Comparison of ENCODE assay signal across 20 mouse cellular contexts in genomic region chr6:126374970-126375620, GRCm38 (mm10).
DNase-seq lines count a peak whose midpoint lies in the region; ATAC-seq lines count a peak whose summit lies in the region.
"Had no signal": no experiment of that assay in that cellular context is flagged by ENCODE, and none has a peak within 500 bp of the region (broad histone marks: within the 10 kb centered on the region; RNA-seq: fewer than 3 reads in every experiment).

No protein-coding gene starts in this region.

- H3K27ac ChIP-seq in midbrain, embryonic 11.5 days (ENCODE audit: low read depth, low read length), result no peak overlapping the region
- H3K27ac ChIP-seq in midbrain, embryonic 13.5 days, result no peak overlapping the region
- no peak overlapping the region for H3K27ac ChIP-seq in embryonic facial prominence, embryonic 14.5 days (replicated peaks; ENCODE audit: low read depth, low read length)
- H3K27ac ChIP-seq: forebrain, embryonic 12.5 days; heart, embryonic 15.5 days; midbrain, embryonic 10.5 days had no signal

- peak; percentile 81 for DNase-seq in midbrain, embryonic 11.5 days (ENCODE audit: low spot score, missing footprints)
- DNase-seq in ZHBTc4 (ENCODE audit: low read depth, low spot score), result peak; percentile 4
- DNase-seq in embryonic facial prominence, embryonic 14.5 days (ENCODE audit: low spot score), result peak; percentile 88
- peak; percentile 12 for DNase-seq in mesoderm, embryonic 11.5 days (ENCODE audit: low read depth, low spot score)
- DNase-seq in thymus, postnatal 10 days (ENCODE audit: low spot score in 2 of 2), result no peak
- DNase-seq in layer of hippocampus, adult 18-20 months (ENCODE audit: low spot score in 2 of 2), result no peak
- DNase-seq: adrenal gland, adult 2 months; cerebellum, adult 2 months; gastrocnemius, postnatal 14 days; heart, postnatal 4 days; lung, adult 18-20 months; lung, postnatal 36 days; thymus, postnatal 25 days had no signal

- no peaks in the 10 kb centered on the region for H3K4me1 ChIP-seq in midbrain, embryonic 11.5 days (ENCODE audit: control insufficient read depth, insufficient read depth, low read length)
- H3K4me1 ChIP-seq in midbrain, embryonic 13.5 days (replicated peaks), result no peaks in the 10 kb centered on the region
- H3K4me1 ChIP-seq in embryonic facial prominence, embryonic 14.5 days (ENCODE audit: control insufficient read depth, insufficient read depth, low read length), result no peaks in the 10 kb centered on the region; the same call in 1 of the 2 replicates
- H3K4me1 ChIP-seq: forebrain, embryonic 12.5 days; heart, embryonic 15.5 days; midbrain, embryonic 10.5 days had no signal

- no peaks in the 10 kb centered on the region for H3K9me3 ChIP-seq in midbrain, embryonic 11.5 days (ENCODE audit: control insufficient read depth, low read length)
- no peaks in the 10 kb centered on the region for H3K9me3 ChIP-seq in midbrain, embryonic 13.5 days
- H3K9me3 ChIP-seq in embryonic facial prominence, embryonic 14.5 days (ENCODE audit: control insufficient read depth, low read length), result no peaks in the 10 kb centered on the region
- H3K9me3 ChIP-seq: forebrain, embryonic 12.5 days; heart, embryonic 15.5 days; midbrain, embryonic 10.5 days had no signal

- ATAC-seq in midbrain, embryonic 11.5 days (ENCODE audit: low FRiP score), result no peak
- ATAC-seq in midbrain, embryonic 13.5 days, result no peak
- peak; percentile 84 for ATAC-seq in embryonic facial prominence, embryonic 14.5 days (ENCODE audit: low read depth)
- ATAC-seq: hindbrain, embryonic 16.5 days; intestine, embryonic 16.5 days had no signal

- no peak overlapping the region for H3K9ac ChIP-seq in midbrain, embryonic 11.5 days (ENCODE audit: low read length)
- no peak overlapping the region for H3K9ac ChIP-seq in midbrain, embryonic 13.5 days (replicated peaks)
- no peak overlapping the region for H3K9ac ChIP-seq in embryonic facial prominence, embryonic 14.5 days (ENCODE audit: low read depth, low read length)
- H3K9ac ChIP-seq: forebrain, embryonic 12.5 days; heart, embryonic 15.5 days had no signal

- H3K4me2 ChIP-seq in midbrain, embryonic 11.5 days, result no peak overlapping the region
- no peak overlapping the region for H3K4me2 ChIP-seq in midbrain, embryonic 13.5 days (replicated peaks)
- no peak overlapping the region for H3K4me2 ChIP-seq in embryonic facial prominence, embryonic 14.5 days (ENCODE audit: low read depth, low read length)
- H3K4me2 ChIP-seq: forebrain, embryonic 12.5 days; heart, embryonic 15.5 days; liver, embryonic 11.5 days had no signal

- H3K4me3 ChIP-seq in midbrain, embryonic 11.5 days (ENCODE audit: low read depth, low read length), result no peak overlapping the region
- no peak overlapping the region for H3K4me3 ChIP-seq in midbrain, embryonic 13.5 days (replicated peaks)
- H3K4me3 ChIP-seq in embryonic facial prominence, embryonic 14.5 days (ENCODE audit: low read depth, low read length), result no peak overlapping the region
- H3K4me3 ChIP-seq: forebrain, embryonic 12.5 days; heart, embryonic 15.5 days; midbrain, embryonic 10.5 days had no signal

- WGBS in midbrain, embryonic 11.5 days, result 74% methylated on average over 12 of the region's 12 CpGs
- WGBS in midbrain, embryonic 13.5 days, result 78% methylated on average over 12 of the region's 12 CpGs
- 40% methylated on average over 12 of the region's 12 CpGs for WGBS in embryonic facial prominence, embryonic 14.5 days

- H3K36me3 ChIP-seq in midbrain, embryonic 11.5 days (ENCODE audit: control insufficient read depth, insufficient read depth, low read length), result no peaks in the 10 kb centered on the region
- no peaks in the 10 kb centered on the region for H3K36me3 ChIP-seq in midbrain, embryonic 13.5 days
- no peaks in the 10 kb centered on the region for H3K36me3 ChIP-seq in embryonic facial prominence, embryonic 14.5 days (ENCODE audit: control insufficient read depth, insufficient read depth, low read length)
- H3K36me3 ChIP-seq: forebrain, embryonic 12.5 days; heart, embryonic 15.5 days; midbrain, embryonic 10.5 days had no signal

- H3K27me3 ChIP-seq in midbrain, embryonic 11.5 days (ENCODE audit: control insufficient read depth, insufficient read depth, low read length), result no peaks in the 10 kb centered on the region
- H3K27me3 ChIP-seq in midbrain, embryonic 13.5 days, result no peaks in the 10 kb centered on the region
- no peaks in the 10 kb centered on the region for H3K27me3 ChIP-seq in embryonic facial prominence, embryonic 14.5 days (replicated peaks; ENCODE audit: control insufficient read depth, insufficient read depth, low read length)
- H3K27me3 ChIP-seq: forebrain, embryonic 12.5 days had no signal

Comparison
In these comparisons a context has a peak if more than half of its experiments do, and no peak if none do; other contexts are left out.
1. DNase-seq: peak in midbrain, embryonic 11.5 days (single experiment), ZHBTc4 (single experiment), embryonic facial prominence, embryonic 14.5 days (single experiment) and mesoderm, embryonic 11.5 days (single experiment); none in thymus, postnatal 10 days (0 of 2) and layer of hippocampus, adult 18-20 months (0 of 2).